21 mouse cellular contexts compared by ENCODE assay signal in genomic region chr9:27724576-27724975, GRCm38 (mm10).
A peak's percentile ranks its signal among the peaks of the same experiment; 100 is the strongest.
DNase-seq lines count a peak whose midpoint lies in the region; ATAC-seq and TF ChIP-seq lines count a peak whose summit lies in the region.
"Had no signal": no experiment of that assay in that cellular context is flagged by ENCODE, and none has a peak within 500 bp of the region (broad histone marks: within the 10 kb centered on the region; RNA-seq: fewer than 3 reads in every experiment).

No protein-coding gene starts in this region.

- H3K27me3 ChIP-seq in midbrain, postnatal 0 days (ENCODE audit: insufficient read depth, low read length), result no peaks in the 10 kb centered on the region
- H3K27me3 ChIP-seq in midbrain, embryonic 10.5 days (ENCODE audit: low read depth, poor library complexity, severe bottlenecking), result no peaks in the 10 kb centered on the region
- H3K27me3 ChIP-seq: midbrain, embryonic 12.5 days; stomach, embryonic 15.5 days had no signal

- H3K9ac ChIP-seq in midbrain, postnatal 0 days (replicated peaks; ENCODE audit: low read length, poor library complexity, severe bottlenecking), result no peak overlapping the region
- H3K9ac ChIP-seq: forebrain, postnatal 0 days; liver, postnatal 0 days; midbrain, embryonic 12.5 days; stomach, embryonic 15.5 days had no signal

- no peak overlapping the region for H3K27ac ChIP-seq in midbrain, postnatal 0 days (ENCODE audit: low read depth, low read length)
- H3K27ac ChIP-seq in midbrain, embryonic 10.5 days (replicated peaks), result no peak overlapping the region
- H3K27ac ChIP-seq: midbrain, embryonic 12.5 days; stomach, embryonic 15.5 days had no signal

- H3K4me2 ChIP-seq in midbrain, postnatal 0 days (ENCODE audit: low read depth, low read length, poor library complexity, severe bottlenecking), result no peak overlapping the region
- H3K4me2 ChIP-seq: heart, embryonic 11.5 days; midbrain, embryonic 12.5 days; stomach, embryonic 15.5 days had no signal

- no peak for ATAC-seq in midbrain, postnatal 0 days (ENCODE audit: low FRiP score)
- ATAC-seq: activated CD4-positive, CD25-positive, alpha-beta regulatory T cell, adult 4 months; forebrain, postnatal 0 days; liver, postnatal 0 days had no signal

- no peak for TF ChIP-seq CTCF in midbrain, postnatal 0 days (IDR thresholded peaks at IDR 0.05)

- H3K4me3 ChIP-seq in midbrain, postnatal 0 days (ENCODE audit: low read depth, low read length), result no peak overlapping the region
- H3K4me3 ChIP-seq in midbrain, embryonic 10.5 days, result no peak overlapping the region
- H3K4me3 ChIP-seq: erythroblast, embryonic 14.5 days; midbrain, embryonic 12.5 days; stomach, embryonic 15.5 days had no signal

- WGBS in midbrain, postnatal 0 days, result 69% methylated on average over 2 of the region's 2 CpGs
- 84% methylated on average over 2 of the region's 2 CpGs for WGBS in midbrain, embryonic 10.5 days

- H3K9me3 ChIP-seq in midbrain, postnatal 0 days (ENCODE audit: low read length), result no peaks in the 10 kb centered on the region
- H3K9me3 ChIP-seq in midbrain, embryonic 10.5 days (replicated peaks), result no peaks in the 10 kb centered on the region
- H3K9me3 ChIP-seq: midbrain, embryonic 12.5 days; stomach, embryonic 15.5 days had no signal

- peak; percentile 24 to 51 for DNase-seq in cerebellum, postnatal 14 days
- DNase-seq in cerebellum, postnatal 4 days (ENCODE audit: low spot score in 2 of 2), result no peak
- peak; percentile 43 for DNase-seq in midbrain, postnatal 0 days (ENCODE audit: low spot score)
- DNase-seq in midbrain, embryonic 10.5 days (ENCODE audit: low spot score), result no peak
- DNase-seq in layer of hippocampus, postnatal 36 days, result peak; percentile 53 to 65
- peak; percentile 20 for DNase-seq in skeletal muscle tissue, adult 2 months (ENCODE audit: low read depth, low spot score)
- no peak for DNase-seq in urinary bladder, postnatal 36 days (ENCODE audit: low spot score in 2 of 2)
- no peak for DNase-seq in thymus, postnatal 36 days
- DNase-seq: adrenal gland, postnatal 25 days; forebrain, postnatal 0 days; gastrocnemius, postnatal 36 days; kidney, adult 9 months; kidney, postnatal 4 days; liver, postnatal 0 days; lung, postnatal 36 days; thymus, postnatal 4 days had no signal

- no peaks in the 10 kb centered on the region for H3K36me3 ChIP-seq in midbrain, postnatal 0 days (ENCODE audit: insufficient read depth, low read length)
- H3K36me3 ChIP-seq in midbrain, embryonic 10.5 days, result no peaks in the 10 kb centered on the region
- H3K36me3 ChIP-seq: midbrain, embryonic 12.5 days; stomach, embryonic 15.5 days had no signal

- H3K4me1 ChIP-seq in midbrain, postnatal 0 days (ENCODE audit: insufficient read depth, low read length), result no peaks in the 10 kb centered on the region
- H3K4me1 ChIP-seq in midbrain, embryonic 10.5 days, result peaks cover 11% of the 10 kb centered on the region
- H3K4me1 ChIP-seq: stomach, embryonic 15.5 days had no signal

Comparison
In these comparisons a context has a peak if more than half of its experiments do, and no peak if none do; other contexts are left out.
1. DNase-seq: peak in cerebellum, postnatal 14 days (2 of 2), midbrain, postnatal 0 days (single experiment), layer of hippocampus, postnatal 36 days (2 of 2) and skeletal muscle tissue, adult 2 months (single experiment); none in cerebellum, postnatal 4 days (0 of 2), midbrain, embryonic 10.5 days (single experiment), urinary bladder, postnatal 36 days (0 of 2) and thymus, postnatal 36 days (0 of 2).